Mouse (Mus musculus) CH12.LX (cell line): ENCODE data around the gene Gm11627.

Experiments
- CHD2 ChIP-seq: IDR thresholded peaks from 2 replicates; pipeline ENCODE4 v1.6.1; 2011; ENCODE audit warnings: low read length, improper control_type of control experiment
- CTCF ChIP-seq, 2 experiments: IDR thresholded peaks in 1 of 2; conservative IDR thresholded peaks in 1 of 2; 2 replicates each; pipeline ENCODE4 v1.5.1; 2011 to 2012; ENCODE audit warnings: low read depth in 2 of 2, low read length in 2 of 2, improper control_type of control experiment in 1 of 2, inconsistent platforms in 1 of 2, mild to moderate bottlenecking in 1 of 2, moderate library complexity in 1 of 2
- JUN ChIP-seq: IDR thresholded peaks from 2 replicates; pipeline ENCODE4 v1.6.1; 2011; ENCODE audit warnings: low read depth, mild to moderate bottlenecking, low read length, improper control_type of control experiment, moderate library complexity; ENCODE audit not compliant: insufficient read depth
- JUND ChIP-seq: conservative IDR thresholded peaks from 2 replicates; pipeline ENCODE4 v1.6.1; 2011; ENCODE audit warnings: low read depth, low read length, improper control_type of control experiment
- MXI1 ChIP-seq: IDR thresholded peaks from 2 replicates; pipeline ENCODE4 v1.6.1; 2011; ENCODE audit warnings: mild to moderate bottlenecking, low read depth, low read length, improper control_type of control experiment

DNA sequence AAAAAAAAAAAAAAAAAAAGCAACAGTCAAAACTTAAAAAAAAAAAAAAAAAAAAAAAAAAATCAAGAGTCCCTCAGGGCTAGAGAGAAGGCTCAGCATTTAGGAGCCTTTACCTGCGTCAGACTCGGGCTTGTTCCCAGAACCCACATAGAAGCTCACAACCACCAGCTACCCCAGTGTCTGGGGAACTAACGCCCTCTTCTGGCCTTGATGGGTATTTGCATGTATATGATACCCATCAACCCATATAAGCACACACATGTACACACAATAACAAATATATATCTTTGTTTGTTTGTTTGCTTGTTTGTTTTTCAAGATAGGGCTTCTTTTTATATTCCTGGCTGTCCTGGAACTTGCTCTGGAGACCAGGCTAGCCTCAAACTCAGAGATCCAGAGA lies 8.3 kb upstream of the Gm11627 start:
- TF ChIP-seq JUND, result no peak
- no peak for TF ChIP-seq MXI1
- no peak for TF ChIP-seq CHD2
- TF ChIP-seq JUN, result no peak
- peak in 1 of 2 experiments; percentile 17; a peak in 1 of 4 replicates for TF ChIP-seq CTCF (conservative IDR thresholded peaks at IDR 0.05 in 1 of 2, IDR thresholded peaks at IDR 0.05 in 1 of 2; ENCODE audit: low read depth in 2 of 2, low read length in 2 of 2)
